Mouse (Mus musculus): Measurements from ENCODE around the gene Olfr837. TPM values are rescaled to one million over a fixed set of nuclear protein-coding genes. Genes with fewer than 3 reads are reported as not detected.
"Not testable (repeated sequence)": the region's sequence is repeated elsewhere in the genome, so short reads cannot be mapped to it uniquely, and the experiment has no call there.

Gene Olfr837
- not detected in 2 replicates for polyA plus RNA-seq (2016; fragmentation: Nextera tagmentation; extraction: Ambion mirVana)

DNA sequence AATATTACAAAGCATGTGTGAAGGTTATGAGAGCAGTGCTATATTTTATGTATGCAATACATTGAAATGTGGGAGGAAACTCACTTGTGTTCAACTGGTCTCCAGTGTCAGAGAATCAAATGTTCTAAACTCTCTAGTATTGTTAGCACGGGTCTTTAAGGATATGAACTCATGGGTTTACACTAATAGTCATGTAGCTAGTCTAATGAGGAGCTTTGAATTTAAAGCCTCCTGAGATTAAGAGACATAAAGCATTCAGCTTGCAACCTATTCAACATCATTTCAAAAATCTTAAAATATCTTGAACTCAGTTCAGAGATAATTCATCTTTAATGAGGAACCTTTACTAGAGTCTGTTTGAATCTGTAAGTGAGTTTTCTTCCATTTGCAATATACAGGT is at the start of gene Olfr837:
Gene Olfr837 (plus strand): TSS at position 301 of the 400 bp plus-strand sequence.
- Histone ChIP-seq H3K9ac (no peak within 1 kb of the TSS), H3K27ac (no peak within 1 kb of the TSS), H3K9me3 (replicated peaks) (0 out of 2 replicates have a peak, but pooled peaks cover 5% of the 10 kb centered on the region), H3K4me1 (no peaks in the 10 kb centered on the region), H3K4me3 (no peak within 1 kb of the TSS), H3K4me2 (no peak within 1 kb of the TSS), H3K27me3 (replicated peaks) (no peaks in the 10 kb centered on the region), H3K36me3 (no peaks in the 10 kb centered on the region)
- no peak for ATAC-seq
- WGBS (ENCODE audit: insufficient replicate concordance), result 52% methylated on average over 1 of the region's 1 CpGs

DNA sequence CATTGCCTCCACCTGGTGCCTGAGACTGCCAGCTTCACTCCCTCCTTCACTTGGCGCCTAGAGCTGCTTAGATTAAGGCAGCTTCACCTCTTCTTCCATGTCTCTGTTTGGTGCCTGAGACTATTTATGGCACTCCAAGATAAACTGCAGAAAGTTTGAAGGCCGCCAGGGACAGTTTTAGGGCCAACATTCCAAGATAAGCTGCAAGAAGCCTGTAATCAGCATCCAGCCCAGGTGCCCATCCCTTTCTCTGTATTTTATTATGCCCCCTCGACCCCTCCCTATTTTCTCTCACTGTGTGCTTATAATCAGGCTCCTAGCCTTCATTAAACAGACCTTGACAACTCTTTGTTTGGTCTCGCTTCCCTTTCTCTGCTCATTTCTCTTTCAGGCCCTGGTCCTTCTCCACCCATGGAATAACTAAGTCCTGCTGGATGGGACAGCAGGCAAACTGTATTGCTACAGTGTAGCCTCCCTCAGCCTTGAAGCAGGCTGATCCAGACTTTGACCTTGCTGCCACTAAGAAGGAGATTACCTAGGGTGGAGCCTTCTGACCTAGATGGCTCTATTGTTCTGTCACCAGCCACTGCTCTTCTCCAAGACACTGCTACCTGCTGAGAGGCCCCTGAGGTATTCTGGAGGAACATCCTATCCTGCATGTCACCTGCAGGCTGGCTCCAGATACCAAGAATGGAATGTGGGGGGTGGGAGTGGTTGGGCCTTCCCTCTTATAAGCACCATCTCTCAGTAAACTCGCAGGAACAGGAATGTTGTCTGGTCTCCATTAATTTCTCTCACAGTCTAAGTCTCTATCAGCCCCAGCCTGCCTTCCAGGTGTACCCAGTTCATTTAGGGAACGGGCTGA is 43.0 kb upstream of the Olfr837 start:
- not testable (repeated sequence) for ATAC-seq

DNA sequence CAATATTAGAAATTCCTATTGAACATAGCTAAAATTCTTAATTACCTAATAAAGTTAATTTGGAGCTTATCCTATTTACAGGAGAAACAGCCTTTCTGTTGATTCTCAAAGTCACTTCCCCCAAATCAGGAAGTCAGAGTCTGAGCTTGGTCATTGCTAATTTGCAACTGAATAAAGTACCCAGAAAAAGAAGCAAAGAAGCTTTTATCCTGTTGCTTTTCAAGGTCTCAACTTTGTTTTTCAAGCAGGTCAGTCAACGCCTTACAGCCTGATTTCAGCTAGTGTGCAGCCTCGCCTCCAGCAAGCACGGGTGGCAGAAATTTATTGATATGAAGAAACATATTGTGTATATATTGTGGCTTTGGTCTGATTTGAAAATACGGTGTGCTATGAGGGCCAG is 38.8 kb upstream of the Olfr837 start:
- H3K4me3 ChIP-seq, result no peak overlapping the region
- no peak for ATAC-seq
- no peaks in the 10 kb centered on the region for H3K36me3 ChIP-seq
- 0 out of 2 replicates have a peak, but pooled peaks cover 6% of the 10 kb centered on the region for H3K9me3 ChIP-seq (replicated peaks)
- H3K27me3 ChIP-seq (replicated peaks), result no peaks in the 10 kb centered on the region
- no peaks in the 10 kb centered on the region for H3K4me1 ChIP-seq
- no peak overlapping the region for H3K9ac ChIP-seq
- 58% methylated on average over 4 of the region's 4 CpGs for WGBS (ENCODE audit: insufficient replicate concordance)
- no peak overlapping the region for H3K27ac ChIP-seq
- H3K4me2 ChIP-seq, result no peak overlapping the region

More for the DNA sequence above, 43.0 kb upstream of the Olfr837 start:
- H3K9ac ChIP-seq; H3K27me3 ChIP-seq (replicated peaks); H3K36me3 ChIP-seq; H3K9me3 ChIP-seq (replicated peaks); H3K4me3 ChIP-seq; H3K27ac ChIP-seq; H3K4me1 ChIP-seq; H3K4me2 ChIP-seq: not testable (repeated sequence)
- WGBS (ENCODE audit: insufficient replicate concordance), result 41% methylated on average over 6 of the region's 6 CpGs

GRCm38 (mm10) chr9:19120082-19120481 is 16.0 kb upstream of the Olfr837 start, which contains the start of gene Olfr836:
Olfr836 (plus strand) TSS chr9:19120382.
- no peak within 1 kb of the TSS for H3K27ac ChIP-seq
- no peak within 1 kb of the TSS for H3K9ac ChIP-seq
- no peak within 1 kb of the TSS for H3K4me2 ChIP-seq
- no peaks in the 10 kb centered on the region for H3K4me1 ChIP-seq
- H3K9me3 ChIP-seq (replicated peaks), result no peaks in the 10 kb centered on the region; the same call in 1 of the 2 replicates
- H3K27me3 ChIP-seq (replicated peaks), result no peaks in the 10 kb centered on the region
- H3K4me3 ChIP-seq, result no peak within 1 kb of the TSS
- no peak for ATAC-seq
- no peaks in the 10 kb centered on the region for H3K36me3 ChIP-seq

GRCm38 (mm10) chr9:19177212-19177611 is 41.1 kb downstream of the Olfr837 start, which contains the start of gene Olfr839-ps1:
Olfr839-ps1 (minus strand) TSS chr9:19177312.
- ATAC-seq, result no peak
- no peak within 1 kb of the TSS for H3K4me2 ChIP-seq
- H3K4me3 ChIP-seq, result no peak within 1 kb of the TSS
- H3K9ac ChIP-seq, result no peak within 1 kb of the TSS
- WGBS (ENCODE audit: insufficient replicate concordance), result 56% methylated on average over 1 of the region's 1 CpGs
- no peak within 1 kb of the TSS for H3K27ac ChIP-seq
- no peaks in the 10 kb centered on the region for H3K9me3 ChIP-seq (replicated peaks)
- no peaks in the 10 kb centered on the region for H3K4me1 ChIP-seq
- no peaks in the 10 kb centered on the region for H3K27me3 ChIP-seq (replicated peaks)
- no peaks in the 10 kb centered on the region for H3K36me3 ChIP-seq

Other genes starting within 250 kb of the Olfr837 start
- not detected in 2 replicates for gene Olfr832, start 199.2 kb upstream of the Olfr837 start, polyA plus RNA-seq (2016; fragmentation: Nextera tagmentation; extraction: Ambion mirVana)
- gene Olfr834, start 148.3 kb upstream of the Olfr837 start, polyA plus RNA-seq (2016; fragmentation: Nextera tagmentation; extraction: Ambion mirVana), result not detected in 2 replicates
- gene Olfr835, start 103.6 kb upstream of the Olfr837 start, polyA plus RNA-seq (2016; fragmentation: Nextera tagmentation; extraction: Ambion mirVana), result not detected in 2 replicates
- not detected in 2 replicates for gene Olfr836, start 15.9 kb upstream of the Olfr837 start, polyA plus RNA-seq (2016; fragmentation: Nextera tagmentation; extraction: Ambion mirVana)
- gene Olfr839-ps1, start 41.0 kb downstream of the Olfr837 start, polyA plus RNA-seq (2016; fragmentation: Nextera tagmentation; extraction: Ambion mirVana), result not detected in 2 replicates
- not detected in 2 replicates for gene Olfr843, start 115.7 kb downstream of the Olfr837 start, polyA plus RNA-seq (2016; fragmentation: Nextera tagmentation; extraction: Ambion mirVana)
- gene Olfr844, start 180.0 kb downstream of the Olfr837 start, polyA plus RNA-seq (2016; fragmentation: Nextera tagmentation; extraction: Ambion mirVana), result not detected in 2 replicates
- gene Olfr845, start 200.1 kb downstream of the Olfr837 start, polyA plus RNA-seq (2016; fragmentation: Nextera tagmentation; extraction: Ambion mirVana), result not detected in 2 replicates
- gene Olfr846, start 227.7 kb downstream of the Olfr837 start, polyA plus RNA-seq (2016; fragmentation: Nextera tagmentation; extraction: Ambion mirVana), result not detected in 2 replicates
- not detected in 2 replicates for gene Olfr847, start 242.4 kb downstream of the Olfr837 start, polyA plus RNA-seq (2016; fragmentation: Nextera tagmentation; extraction: Ambion mirVana)

Data from liver, embryonic 12.5 days (tissue).